Mouse (Mus musculus): ENCODE data around the gene Spink2.
"Not testable (repeated sequence)": the region's sequence is repeated elsewhere in the genome, so short reads cannot be mapped to it uniquely, and the experiment has no call there.

Gene Spink2

GRCm38 (mm10) chr5:77211236-77211635 is at the start of gene Spink2:
TSS of gene Spink2 (minus strand) at chr5:77211471.
- DNase-seq = peak; percentile 65 to 67

- no peak for DNase-seq
Observed at GRCm38 (mm10) chr5:77260141-77260540, 48.9 kb upstream of the Spink2 start.

- no peak for DNase-seq
Observed at GRCm38 (mm10) chr5:77259315-77259714, 48.0 kb upstream of the Spink2 start.

DNA sequence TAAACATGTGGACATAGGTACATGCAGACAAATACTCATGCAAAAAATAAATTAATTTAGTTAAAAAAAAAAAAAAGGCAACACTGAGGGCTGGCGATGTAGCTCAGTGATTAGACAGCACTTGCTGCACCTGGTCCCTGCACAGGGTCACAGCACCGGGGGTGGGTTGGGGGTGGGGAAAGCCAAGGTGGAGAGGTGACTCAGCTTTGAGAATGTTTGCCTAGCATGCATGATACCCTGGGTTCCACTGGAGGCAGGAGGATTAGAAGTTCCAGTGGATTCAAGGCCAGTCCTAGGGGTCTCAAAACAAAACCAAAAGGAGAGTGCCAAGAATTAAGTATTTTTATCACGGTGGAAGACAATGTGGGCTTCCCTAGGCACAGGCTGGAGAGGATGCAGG is 46.3 kb upstream of the Spink2 start:
- DNase-seq = no peak

DNA sequence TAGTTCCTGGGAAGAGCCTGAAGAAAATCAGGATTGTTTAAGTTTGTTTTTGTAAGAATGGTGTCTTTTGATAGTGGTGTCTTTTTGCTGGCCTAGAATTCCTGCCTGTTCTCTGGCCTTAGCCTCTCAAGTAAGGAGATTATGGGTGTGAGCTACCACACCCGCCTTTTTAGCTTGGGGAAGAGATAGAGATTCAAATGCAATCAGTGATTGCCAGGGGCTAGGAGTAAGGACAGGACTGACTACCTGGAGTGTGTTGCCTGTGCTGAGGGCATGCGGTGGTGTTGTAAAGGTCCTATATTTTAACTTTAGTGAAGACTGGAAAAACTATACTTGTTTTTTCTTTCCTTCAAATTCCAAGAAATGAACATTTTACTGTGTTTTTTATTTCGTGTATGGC is 43.1 kb upstream of the Spink2 start:
- no peak for DNase-seq

DNA sequence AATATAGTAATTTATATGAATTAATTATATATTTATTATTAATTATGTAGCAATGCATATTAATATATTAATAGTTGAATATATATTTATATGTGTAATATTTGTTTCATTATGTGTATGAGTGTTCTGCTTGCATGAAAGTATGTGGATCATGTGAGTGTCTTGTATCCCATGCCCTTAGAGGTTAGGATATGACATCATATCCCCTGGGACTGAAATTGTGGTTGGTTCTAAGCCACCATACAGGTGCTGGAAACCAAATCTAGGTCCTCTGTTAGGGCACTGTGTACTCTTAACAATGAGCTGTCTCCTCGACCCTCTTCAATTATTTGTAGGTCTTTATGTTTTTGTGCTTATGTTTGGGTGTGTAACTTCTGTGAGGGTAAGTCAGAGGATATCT is 41.9 kb upstream of the Spink2 start:
- no peak for DNase-seq

DNA sequence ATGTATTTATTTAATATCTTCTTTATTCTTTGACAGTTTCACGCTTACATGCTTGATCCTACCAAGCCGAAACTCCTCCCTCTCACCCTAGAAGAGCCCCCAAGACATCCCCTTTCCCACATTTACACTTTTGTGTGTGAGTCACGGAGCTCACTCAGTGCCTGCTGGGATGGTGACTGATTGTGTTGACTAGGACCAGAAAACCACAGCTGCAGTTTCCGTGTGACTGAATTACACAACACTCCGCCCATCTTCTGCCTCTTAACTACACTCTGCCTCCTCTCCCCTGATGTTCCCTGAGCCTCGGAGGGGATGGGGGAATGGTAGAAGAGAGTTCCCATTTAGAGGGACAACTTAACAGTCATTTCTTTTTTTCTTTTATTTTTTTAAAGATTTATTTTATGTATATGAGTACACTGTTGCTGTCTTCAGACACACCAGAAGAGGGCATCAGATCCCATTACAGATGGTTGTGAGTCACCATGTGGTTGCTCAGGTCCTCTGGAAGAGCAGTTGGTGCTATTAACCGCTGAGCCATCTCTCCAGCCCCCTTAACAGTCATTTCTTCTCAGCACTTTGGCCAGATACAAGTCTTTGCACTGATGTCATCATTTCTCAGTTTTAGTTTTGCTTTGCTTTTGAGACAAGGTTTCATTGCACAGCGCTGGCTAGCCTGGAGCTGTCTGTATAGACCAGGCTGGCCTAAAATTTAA is 41.0 kb upstream of the Spink2 start:
- no peak for DNase-seq

DNA sequence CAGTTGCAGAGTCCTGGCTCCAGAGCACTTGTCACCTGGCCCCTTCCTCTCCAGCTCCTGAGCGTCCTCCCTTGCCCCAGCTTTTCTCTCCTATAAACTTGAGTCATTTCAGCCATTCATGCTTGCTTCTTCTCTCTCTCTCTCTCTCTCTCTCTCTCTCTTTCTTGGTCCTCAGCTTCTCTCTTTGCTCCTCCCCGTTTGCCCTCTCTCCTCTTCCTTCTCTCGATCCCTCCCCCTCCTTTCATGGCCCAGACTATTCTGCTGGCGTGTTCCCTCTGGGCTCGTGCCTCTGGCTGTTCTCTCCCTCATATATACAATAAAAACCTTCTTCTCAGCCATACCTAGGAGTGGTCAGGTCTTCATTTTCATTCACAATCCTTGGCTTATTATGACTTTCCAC is 40.4 kb upstream of the Spink2 start:
- no peak for DNase-seq

DNA sequence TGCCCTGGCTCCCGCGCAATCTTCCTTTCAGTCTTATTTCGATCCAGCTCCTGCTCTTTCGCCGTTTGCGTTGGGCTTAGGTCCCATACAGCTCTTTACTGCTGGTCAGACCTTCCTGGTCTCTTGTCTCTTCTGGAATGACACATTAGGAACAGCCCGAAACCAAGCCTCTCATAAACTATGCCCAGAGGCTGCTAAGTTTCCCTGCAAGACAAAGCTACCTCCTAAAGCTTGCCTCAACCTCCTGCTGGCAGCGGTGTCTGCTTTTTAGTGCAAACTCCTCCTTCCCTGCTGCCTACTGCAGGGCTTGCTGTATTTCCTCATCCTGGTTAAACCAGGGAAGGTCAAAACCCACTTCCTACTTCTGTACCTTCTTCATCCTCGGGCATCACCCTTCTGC is 38.8 kb upstream of the Spink2 start:
- DNase-seq = no peak

DNA sequence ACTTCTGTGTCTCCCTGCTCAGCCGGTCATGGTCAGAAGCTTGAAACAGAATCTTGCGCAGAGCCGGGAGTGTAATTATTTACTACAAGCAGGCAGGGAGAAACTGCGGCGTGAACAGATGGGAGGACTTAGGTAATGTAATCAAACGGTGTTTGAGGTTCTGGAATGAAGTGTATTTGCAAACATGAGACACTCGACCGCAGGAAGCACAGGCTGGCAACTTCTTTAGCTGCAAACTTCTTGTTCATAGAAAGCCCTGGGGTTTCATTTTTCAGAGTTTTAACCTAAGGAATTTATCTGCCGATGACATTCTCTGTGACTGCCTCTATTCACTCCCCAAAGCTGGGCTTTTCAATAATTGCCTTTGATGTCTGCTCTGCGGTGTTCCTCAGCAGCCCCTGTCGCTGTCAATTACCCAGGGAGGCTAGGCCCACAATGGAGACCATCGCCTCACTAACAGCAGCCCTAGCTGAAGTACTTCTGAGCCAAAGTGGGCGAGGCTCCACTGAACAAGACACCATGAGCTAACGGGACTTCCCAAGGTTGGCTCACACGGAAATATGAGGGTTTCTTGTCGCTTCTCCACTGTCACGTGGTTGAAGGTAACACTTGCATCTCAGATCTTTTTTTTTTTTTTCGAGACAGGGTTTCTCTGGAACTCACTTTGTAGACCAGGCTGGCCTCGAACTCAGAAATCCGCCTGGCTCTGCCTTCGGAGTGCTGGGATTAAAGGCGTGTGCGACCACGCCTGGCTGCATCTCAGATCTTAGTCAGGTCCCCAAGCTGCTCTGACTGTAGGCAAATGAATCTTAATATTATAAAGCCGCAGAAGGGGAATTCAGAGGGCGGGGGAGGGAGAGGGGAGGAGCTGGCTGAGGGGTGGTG is 34.8 kb upstream of the Spink2 start:
- peak; percentile 29 to 39 for DNase-seq

DNA sequence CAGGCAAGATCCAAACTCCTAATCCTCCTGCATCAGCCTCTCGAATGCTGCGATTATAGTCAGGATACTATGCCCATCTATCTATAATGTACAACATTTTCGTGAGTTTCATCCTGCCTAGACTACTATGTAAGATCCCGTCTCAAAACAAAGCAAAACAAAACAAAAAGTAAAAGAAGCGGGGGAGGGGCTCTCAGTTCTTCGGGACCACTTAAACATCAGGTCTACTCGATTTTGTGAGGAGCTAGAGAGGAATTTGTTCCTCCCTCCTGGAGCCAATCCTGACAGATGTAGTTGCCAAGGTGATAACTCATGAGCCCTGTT is 34.2 kb upstream of the Spink2 start:
- DNase-seq = no peak

DNA sequence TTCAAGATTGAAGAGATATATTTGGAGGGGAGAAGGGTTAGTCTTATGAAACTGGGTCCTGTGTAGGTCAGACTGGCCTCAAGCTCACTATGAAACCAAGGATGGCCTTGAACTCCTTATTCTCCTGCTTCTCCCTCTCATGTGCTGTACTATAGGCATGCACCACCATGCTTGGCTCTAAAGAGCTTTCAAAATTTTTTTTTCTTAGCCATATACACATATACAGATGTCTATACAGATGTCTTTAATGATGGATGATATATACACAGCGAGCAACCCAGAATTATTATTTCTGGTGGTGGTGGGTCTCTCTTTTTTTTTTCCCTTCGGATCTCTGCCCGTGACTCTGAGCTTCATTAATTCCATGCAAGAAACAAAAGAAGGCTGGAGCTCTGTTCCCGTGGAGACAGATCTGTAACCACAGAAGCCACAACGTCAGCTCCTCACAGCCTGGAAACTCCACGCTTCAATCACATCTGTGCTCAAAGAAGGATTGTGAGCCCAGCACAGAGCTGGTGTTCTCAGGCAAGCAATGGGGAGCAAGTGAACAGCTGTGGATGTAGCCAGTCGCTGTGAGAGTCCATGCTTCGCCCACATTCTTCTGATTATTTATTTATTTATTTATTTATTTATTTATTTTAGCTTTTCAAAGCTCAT is 33.2 kb upstream of the Spink2 start:
- DNase-seq = no peak

GRCm38 (mm10) chr5:77237104-77237503 is 25.8 kb upstream of the Spink2 start:
- DNase-seq = no peak

DNA sequence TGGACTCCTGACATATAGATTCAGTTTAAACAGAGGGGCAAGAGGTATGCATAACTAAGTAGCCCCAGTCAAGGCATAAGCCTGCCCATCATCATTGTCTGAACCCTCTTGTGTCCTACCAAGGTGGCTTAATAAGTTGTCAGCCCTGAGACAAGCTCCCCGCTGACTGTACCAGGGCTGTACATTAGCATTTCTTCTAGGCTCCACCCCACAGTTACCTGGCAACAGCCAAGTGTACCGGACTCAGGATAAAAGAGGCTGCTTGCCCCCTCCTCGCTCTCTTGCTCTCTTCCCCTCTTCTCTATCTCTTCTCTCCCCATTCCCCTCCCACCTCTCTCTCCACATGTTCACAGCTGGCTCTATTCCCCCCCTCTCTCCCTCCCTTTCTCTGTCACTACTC is 23.6 kb upstream of the Spink2 start:
- DNase-seq = no peak

DNA sequence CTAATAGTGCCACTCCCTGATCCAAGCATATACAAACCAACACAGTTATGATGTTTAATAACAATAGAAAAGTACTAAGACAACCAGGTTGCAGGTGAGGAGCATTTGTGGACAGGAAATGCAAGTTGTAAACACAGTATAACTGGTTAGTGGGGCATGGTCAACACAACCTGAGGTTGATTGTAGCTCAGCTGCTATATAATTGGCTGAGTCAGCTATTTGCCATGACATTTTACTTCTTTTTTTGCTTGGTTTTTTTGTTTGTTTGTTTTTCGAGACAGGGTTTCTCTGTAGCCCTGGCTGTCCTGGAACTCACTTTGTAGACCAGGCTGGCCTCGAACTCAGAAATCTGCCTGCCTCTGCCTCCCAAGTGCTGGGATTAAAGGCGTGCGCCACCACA is 20.6 kb upstream of the Spink2 start:
- DNase-seq = not testable (repeated sequence)

DNA sequence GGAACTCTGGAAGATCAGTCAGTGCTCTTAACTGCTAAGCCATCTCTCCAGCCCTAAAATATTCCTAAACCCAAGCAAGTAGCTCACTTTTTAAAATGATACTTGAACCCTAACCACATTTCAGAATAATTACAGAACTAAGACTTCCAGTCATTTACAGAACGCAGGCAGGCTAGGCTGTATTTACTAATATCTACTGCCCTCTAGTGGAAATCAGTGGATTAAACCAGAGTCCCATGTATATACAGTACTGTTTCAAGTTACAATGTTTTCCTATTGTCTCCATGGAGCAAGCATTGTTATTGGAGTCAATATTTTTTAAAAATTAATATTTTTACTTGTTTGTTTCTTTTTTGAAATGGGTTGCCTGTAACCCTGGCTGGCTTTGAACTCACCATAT is 17.7 kb upstream of the Spink2 start:
- DNase-seq = no peak

DNA sequence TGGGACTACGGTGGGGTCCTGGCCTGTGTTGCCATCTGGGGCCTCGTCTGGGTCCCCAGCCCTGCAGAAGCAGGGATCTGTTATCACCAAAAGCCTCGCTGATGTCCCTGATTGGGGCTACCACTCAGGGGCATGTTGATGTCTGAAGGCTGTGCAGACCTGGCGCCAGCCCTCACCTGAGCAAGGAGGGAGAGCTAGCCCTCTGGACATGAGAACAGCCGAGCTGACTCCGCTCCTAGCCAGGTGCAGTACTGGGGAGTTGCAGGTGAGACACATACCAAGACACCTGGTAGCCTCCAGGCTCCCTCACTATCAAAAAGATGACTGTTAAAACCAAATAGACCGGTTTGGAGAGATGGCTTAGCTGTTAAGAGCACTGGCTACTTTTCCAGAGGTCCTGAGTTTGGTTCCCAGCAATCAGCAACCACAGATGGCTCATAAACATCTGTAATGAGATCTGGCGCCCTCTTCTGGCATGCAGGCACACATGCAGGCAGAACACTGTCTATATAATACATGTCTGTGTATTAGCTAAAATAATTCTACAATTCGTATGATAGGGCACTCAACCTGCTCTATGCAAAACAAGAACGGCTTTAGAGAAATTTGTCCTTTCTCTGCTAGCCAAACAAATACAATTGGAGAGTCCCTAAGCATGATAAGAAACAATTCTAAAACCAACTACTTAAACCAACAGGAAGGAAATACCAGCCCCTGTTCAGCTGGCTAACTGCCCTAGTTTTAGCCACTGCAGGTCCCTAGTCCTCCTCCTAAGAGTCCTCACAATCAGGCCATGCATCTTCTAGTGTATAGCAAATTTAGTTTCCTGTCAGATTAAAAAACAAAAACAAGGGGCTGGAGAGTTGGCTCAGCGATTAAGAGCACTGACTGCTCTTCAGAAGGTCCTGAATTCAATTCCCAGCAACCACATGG is 12.0 kb upstream of the Spink2 start:
- peak in 1 of 2 experiments; percentile 18 for DNase-seq

GRCm38 (mm10) chr5:77217724-77218123 is 6.5 kb upstream of the Spink2 start:
- DNase-seq = peak; percentile 15 to 48

- DNase-seq = peak; percentile 29 to 78
Observed at GRCm38 (mm10) chr5:77217211-77217610, 5.9 kb upstream of the Spink2 start.

DNA sequence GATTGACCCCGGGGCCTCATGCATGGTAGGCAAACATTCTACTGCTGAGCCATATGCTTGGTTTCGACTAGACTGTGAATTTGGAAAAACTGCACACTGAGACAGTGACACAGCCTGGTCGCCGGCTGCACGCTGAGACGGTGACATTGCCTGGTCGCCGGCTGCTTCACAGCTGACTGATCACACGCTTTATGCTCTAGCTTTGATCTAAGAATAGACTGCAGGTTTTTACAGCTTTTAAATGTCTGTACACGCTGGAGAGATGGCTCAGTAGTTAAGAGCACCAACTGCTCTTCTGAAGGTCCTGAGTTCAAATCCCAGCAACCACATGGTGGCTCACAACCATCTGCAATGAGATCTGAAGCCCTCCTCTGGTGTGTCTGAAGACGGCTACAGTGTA is 5.1 kb downstream of the Spink2 start:
- no peak for DNase-seq

DNA sequence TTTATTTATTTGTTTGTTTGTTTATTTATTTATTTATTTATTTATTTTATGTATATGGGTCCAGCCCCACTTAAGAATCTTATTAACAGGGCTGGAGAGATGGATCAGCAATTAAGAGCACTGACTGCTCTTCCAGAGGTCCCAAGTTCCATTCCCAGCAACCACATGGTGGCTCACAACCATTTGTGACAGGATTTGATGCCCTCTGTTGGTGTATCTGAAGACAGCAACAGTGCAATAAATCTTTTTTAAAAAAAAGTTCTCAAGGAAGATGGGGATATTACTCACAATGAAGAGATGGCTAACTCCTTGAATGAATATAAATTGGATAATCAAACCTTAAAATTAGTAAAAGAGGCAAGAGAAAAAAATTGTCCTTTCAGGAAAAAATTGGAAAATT is 9.0 kb downstream of the Spink2 start:
- DNase-seq = no peak

- DNase-seq = no peak
Observed at GRCm38 (mm10) chr5:77200695-77201094, 10.6 kb downstream of the Spink2 start.

- DNase-seq = peak; percentile 36 to 65
Observed at GRCm38 (mm10) chr5:77193951-77194350, 17.3 kb downstream of the Spink2 start.

All from lung, postnatal 4 days (tissue).